Mouse (Mus musculus): ENCODE results near the gene Mgat4e. TPM values are rescaled to one million over a fixed set of nuclear protein-coding genes. Genes with fewer than 3 reads are reported as not detected.
"Not testable (repeated sequence)": the region's sequence is repeated elsewhere in the genome, so short reads cannot be mapped to it uniquely, and the experiment has no call there.

The Mgat4e gene
- total RNA-seq, 1 experiment from 2014 or later: 0.60 TPM

DNA sequence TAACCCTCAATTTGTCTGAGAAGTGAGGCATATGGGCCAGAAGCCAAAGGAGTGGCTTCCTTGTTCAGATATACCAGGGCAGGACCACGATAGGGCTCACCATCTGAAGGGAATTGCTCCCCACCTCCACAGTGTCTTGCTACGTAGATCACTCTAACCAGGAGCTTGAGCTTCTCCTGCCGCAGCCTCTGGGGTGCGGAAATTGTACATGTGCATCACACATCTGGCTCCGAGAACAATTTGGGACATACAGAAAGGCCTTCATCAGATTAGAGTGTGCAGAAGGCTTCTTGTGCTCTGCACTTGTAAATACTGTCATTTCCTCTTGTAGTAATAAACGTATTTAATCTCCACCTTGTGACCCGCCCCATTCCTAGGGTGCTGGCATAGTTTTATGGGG, 28.3 kb downstream of the Mgat4e start:
- no peak for ATAC-seq (replicated peaks in 1 of 2; ENCODE audit: insufficient read depth in 1 of 2, low FRiP score in 2 of 2, low TSS enrichment in 1 of 2, low read depth in 1 of 2, poor library complexity in 2 of 2, severe bottlenecking in 2 of 2)

DNA sequence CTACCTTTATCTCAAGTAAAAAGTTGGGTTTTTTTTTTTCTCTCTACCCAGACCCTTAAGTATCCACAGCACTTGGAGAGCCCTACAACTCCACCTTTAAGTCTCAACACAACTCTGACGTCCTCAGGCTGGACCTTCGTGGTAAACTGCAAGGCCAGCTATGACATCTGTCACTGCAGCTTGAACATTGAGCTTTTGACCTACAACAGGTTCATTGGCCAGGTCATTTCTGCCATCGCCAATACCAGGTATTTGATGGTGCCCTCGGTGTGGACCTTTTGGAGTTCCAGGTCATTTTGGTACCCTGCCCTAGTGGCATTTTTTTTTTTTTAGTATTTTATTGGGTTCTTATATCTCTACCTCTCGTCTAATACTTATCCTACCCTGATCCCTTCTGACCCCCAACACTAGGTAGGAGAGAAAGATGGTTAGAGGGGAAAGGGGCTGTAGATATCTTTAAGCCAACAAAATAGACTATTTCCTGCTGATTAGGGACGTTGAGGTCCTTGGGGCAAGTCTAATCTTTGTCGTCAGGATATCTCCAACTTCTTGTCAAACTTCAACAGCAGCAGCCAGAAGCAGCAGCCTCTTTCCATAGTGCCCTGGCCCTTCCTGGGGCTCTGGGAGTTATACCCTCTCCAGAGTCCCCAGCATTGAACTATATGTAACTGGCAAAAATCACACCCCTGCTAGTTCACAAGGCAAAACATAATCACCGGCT, 29.3 kb downstream of the Mgat4e start:
- ATAC-seq (replicated peaks in 1 of 2; ENCODE audit: insufficient read depth in 1 of 2, low FRiP score in 2 of 2, low TSS enrichment in 1 of 2, low read depth in 1 of 2, poor library complexity in 2 of 2, severe bottlenecking in 2 of 2): no peak

DNA sequence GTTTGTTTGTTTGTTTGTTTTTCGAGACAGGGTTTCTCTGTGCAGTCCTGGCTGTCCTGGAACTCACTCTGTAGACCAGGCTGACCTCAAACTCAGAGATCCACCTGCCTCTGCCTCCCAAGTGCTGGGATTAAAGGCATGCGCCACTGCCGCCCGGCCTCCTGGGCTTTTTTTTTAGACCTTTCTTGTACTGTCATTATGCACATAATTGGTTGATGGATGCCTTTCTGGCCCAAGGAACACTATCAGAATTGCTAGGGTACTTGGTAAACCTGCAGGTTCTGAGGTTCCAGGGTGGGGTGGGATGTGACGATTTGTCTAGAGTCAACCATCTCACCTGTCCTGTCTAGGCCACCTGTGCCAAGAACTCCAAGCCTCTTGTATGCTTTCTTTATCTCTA, 30.3 kb downstream of the Mgat4e start:
- ATAC-seq (replicated peaks in 1 of 2; ENCODE audit: insufficient read depth in 1 of 2, low FRiP score in 2 of 2, low TSS enrichment in 1 of 2, low read depth in 1 of 2, poor library complexity in 2 of 2, severe bottlenecking in 2 of 2): not testable (repeated sequence)

GRCm38 (mm10) chr1:134518677-134519076, 30.8 kb downstream of the Mgat4e start:
- peak; percentile 84 to 92 for ATAC-seq (replicated peaks in 1 of 2; ENCODE audit: insufficient read depth in 1 of 2, low FRiP score in 2 of 2, low TSS enrichment in 1 of 2, low read depth in 1 of 2, poor library complexity in 2 of 2, severe bottlenecking in 2 of 2)

DNA sequence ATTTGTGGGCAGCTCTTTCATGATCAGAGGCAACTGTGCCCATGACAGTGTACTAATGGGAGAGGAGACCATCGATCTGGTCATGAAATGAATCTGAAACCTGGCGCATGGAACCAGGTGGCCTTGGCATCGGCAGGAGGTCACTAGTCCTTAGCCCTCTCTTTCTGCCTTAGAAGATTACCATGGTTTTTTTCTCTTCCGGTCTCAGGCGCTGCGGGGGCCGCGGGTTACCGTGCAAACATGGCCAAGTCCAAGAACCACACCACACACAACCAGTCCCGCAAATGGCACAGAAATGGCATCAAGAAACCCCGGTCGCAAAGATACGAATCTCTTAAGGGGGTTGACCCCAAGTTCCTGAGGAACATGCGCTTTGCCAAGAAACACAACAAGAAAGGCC, 31.6 kb downstream of the Mgat4e start:
- not testable (repeated sequence) for ATAC-seq (replicated peaks in 1 of 2; ENCODE audit: insufficient read depth in 1 of 2, low FRiP score in 2 of 2, low TSS enrichment in 1 of 2, low read depth in 1 of 2, poor library complexity in 2 of 2, severe bottlenecking in 2 of 2)

- ATAC-seq (replicated peaks in 1 of 2; ENCODE audit: insufficient read depth in 1 of 2, low FRiP score in 2 of 2, low TSS enrichment in 1 of 2, low read depth in 1 of 2, poor library complexity in 2 of 2, severe bottlenecking in 2 of 2): no peak
These were observed 32.8 kb downstream of the Mgat4e start for GRCm38 (mm10) chr1:134516491-134517198.

- no peak for ATAC-seq (replicated peaks in 1 of 2; ENCODE audit: insufficient read depth in 1 of 2, low FRiP score in 2 of 2, low TSS enrichment in 1 of 2, low read depth in 1 of 2, poor library complexity in 2 of 2, severe bottlenecking in 2 of 2)
These were observed 33.6 kb downstream of the Mgat4e start for GRCm38 (mm10) chr1:134515891-134516290.

GRCm38 (mm10) chr1:134513876-134514590, 35.4 kb downstream of the Mgat4e start:
- peak in 1 of 2 experiments; percentile 19; a peak in 1 of 4 replicates for ATAC-seq (replicated peaks in 1 of 2; ENCODE audit: insufficient read depth in 1 of 2, low FRiP score in 2 of 2, low TSS enrichment in 1 of 2, low read depth in 1 of 2, poor library complexity in 2 of 2, severe bottlenecking in 2 of 2)

DNA sequence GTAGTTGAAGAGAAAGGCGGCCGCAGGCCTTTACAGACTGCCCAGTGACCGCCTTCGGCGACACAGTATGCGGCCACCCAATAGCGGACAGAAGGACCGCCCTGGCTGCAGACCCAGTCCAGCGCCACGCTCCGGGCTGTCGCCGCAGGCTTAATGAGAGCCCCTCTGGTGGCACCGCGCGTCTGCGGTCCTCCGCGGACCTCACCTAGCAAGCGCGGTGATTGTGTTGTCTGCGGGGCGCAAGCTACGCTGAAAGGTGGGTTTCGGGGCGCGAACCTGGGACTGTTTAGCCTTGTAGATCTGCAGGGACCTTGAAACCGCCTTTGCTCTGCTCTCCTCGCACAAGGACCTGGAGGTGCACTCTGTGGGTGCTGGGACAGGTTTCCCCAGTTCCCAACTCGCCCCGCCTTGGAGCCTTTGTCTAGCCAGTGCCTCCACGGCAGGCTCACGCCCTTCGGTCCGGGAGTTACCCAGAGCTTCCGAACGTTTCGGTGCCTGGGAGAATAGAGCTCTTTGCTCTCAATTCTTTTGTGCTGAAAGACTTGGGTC, 36.1 kb downstream of the Mgat4e start:
- ATAC-seq (replicated peaks in 1 of 2; ENCODE audit: insufficient read depth in 1 of 2, low FRiP score in 2 of 2, low TSS enrichment in 1 of 2, low read depth in 1 of 2, poor library complexity in 2 of 2, severe bottlenecking in 2 of 2): peak; percentile 47 to 58; a peak in 3 of 4 replicates

- ATAC-seq (replicated peaks in 1 of 2; ENCODE audit: insufficient read depth in 1 of 2, low FRiP score in 2 of 2, low TSS enrichment in 1 of 2, low read depth in 1 of 2, poor library complexity in 2 of 2, severe bottlenecking in 2 of 2): no peak
These were observed 36.9 kb downstream of the Mgat4e start for GRCm38 (mm10) chr1:134512584-134512983.

- ATAC-seq (replicated peaks in 1 of 2; ENCODE audit: insufficient read depth in 1 of 2, low FRiP score in 2 of 2, low TSS enrichment in 1 of 2, low read depth in 1 of 2, poor library complexity in 2 of 2, severe bottlenecking in 2 of 2): no peak
These were observed 37.3 kb downstream of the Mgat4e start for GRCm38 (mm10) chr1:134512183-134512582.

- peak in 1 of 2 experiments; percentile 32; a peak in 1 of 4 replicates for ATAC-seq (replicated peaks in 1 of 2; ENCODE audit: insufficient read depth in 1 of 2, low FRiP score in 2 of 2, low TSS enrichment in 1 of 2, low read depth in 1 of 2, poor library complexity in 2 of 2, severe bottlenecking in 2 of 2)
These were observed 39.5 kb downstream of the Mgat4e start for GRCm38 (mm10) chr1:134510018-134510417.

- no peak for ATAC-seq (replicated peaks in 1 of 2; ENCODE audit: insufficient read depth in 1 of 2, low FRiP score in 2 of 2, low TSS enrichment in 1 of 2, low read depth in 1 of 2, poor library complexity in 2 of 2, severe bottlenecking in 2 of 2)
These were observed 43.3 kb downstream of the Mgat4e start for GRCm38 (mm10) chr1:134506201-134506600.

DNA sequence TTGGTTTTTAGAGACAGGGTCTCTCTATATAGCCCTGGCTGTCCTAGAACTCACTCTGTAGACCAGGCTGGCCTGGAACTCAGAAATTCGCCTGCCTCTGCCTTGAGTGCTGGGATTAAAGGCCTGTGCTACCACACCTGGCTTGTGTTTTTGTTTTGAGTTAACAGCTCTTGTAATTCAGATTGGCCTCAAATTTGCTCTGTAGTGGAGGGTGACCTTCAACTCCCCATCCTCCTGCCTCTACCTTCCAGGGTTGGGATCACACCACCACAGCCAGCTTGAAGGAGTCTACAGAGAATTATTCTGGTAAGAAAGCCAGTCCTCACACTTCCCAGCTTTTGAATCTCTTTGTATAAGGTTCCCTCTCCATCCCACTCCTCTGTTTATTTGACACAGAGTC, 48.6 kb downstream of the Mgat4e start:
- no peak for ATAC-seq (replicated peaks in 1 of 2; ENCODE audit: insufficient read depth in 1 of 2, low FRiP score in 2 of 2, low TSS enrichment in 1 of 2, low read depth in 1 of 2, poor library complexity in 2 of 2, severe bottlenecking in 2 of 2)

DNA sequence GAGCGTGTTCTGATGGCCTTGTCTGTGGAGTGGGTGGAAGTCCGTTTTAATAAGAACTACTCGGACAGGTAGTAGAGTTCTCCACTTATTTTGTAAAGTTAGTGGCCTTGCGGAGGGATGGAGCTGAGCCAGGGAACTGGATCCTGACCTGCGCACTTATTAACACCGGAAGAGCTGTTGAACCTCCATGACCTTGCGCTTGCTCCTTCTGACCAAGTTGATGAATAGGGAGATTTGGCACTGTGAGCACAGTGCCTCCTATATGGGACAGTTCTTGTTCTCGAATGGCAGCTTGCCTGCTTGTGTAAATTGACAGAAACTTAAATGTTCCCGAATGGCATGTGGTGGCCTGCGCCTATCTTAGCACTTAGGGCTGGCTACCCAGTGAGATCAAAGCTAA, 53.5 kb downstream of the Mgat4e start:
- no peak for ATAC-seq (replicated peaks in 1 of 2; ENCODE audit: insufficient read depth in 1 of 2, low FRiP score in 2 of 2, low TSS enrichment in 1 of 2, low read depth in 1 of 2, poor library complexity in 2 of 2, severe bottlenecking in 2 of 2)

GRCm38 (mm10) chr1:134495216-134495539, 54.3 kb downstream of the Mgat4e start:
- ATAC-seq (replicated peaks in 1 of 2; ENCODE audit: insufficient read depth in 1 of 2, low FRiP score in 2 of 2, low TSS enrichment in 1 of 2, low read depth in 1 of 2, poor library complexity in 2 of 2, severe bottlenecking in 2 of 2): no peak

- peak; percentile 98 for ATAC-seq (replicated peaks in 1 of 2; ENCODE audit: insufficient read depth in 1 of 2, low FRiP score in 2 of 2, low TSS enrichment in 1 of 2, low read depth in 1 of 2, poor library complexity in 2 of 2, severe bottlenecking in 2 of 2)
These were observed 54.9 kb downstream of the Mgat4e start, which contains the start of gene Rabif for GRCm38 (mm10) chr1:134494428-134495215. Gene Rabif (plus strand): TSS chr1:134494648.
